Mouse (Mus musculus) neutrophil, adult 5-6 weeks (primary cell): Measurements from ENCODE around the gene Ntm. TPM values are rescaled to one million over a fixed set of nuclear protein-coding genes. Genes with fewer than 3 reads are reported as not detected.

Experiments
- ATAC-seq: fragments of 151-379, 151-347 bp; 2 replicates; pipeline ENCODE4 v1.8.0; 2017; ENCODE audit warnings: mild to moderate bottlenecking, moderate TSS enrichment; ENCODE audit not compliant: insufficient number of reproducible peaks, poor library complexity, low FRiP score, severe bottlenecking; ENCODE audit errors: extremely low read depth
- total RNA-seq: library from RNA; stranded (forward); fragments of 200-1000 nt; gene quantifications from 2 replicates; pipeline ENCODE4 v1.2.3, GENCODE M21; 2017

The Ntm gene
- total RNA-seq, 1 experiment from 2014 or later = not detected

GRCm38 (mm10) chr9:29075924-29076577 is 886.9 kb downstream of the Ntm start:
- ATAC-seq = no peak

GRCm38 (mm10) chr9:29075243-29075642 is 887.7 kb downstream of the Ntm start:
- ATAC-seq = no peak

- no peak for ATAC-seq
These were observed 888.4 kb downstream of the Ntm start for GRCm38 (mm10) chr9:29074494-29074893.

- ATAC-seq = no peak
These were observed 890.9 kb downstream of the Ntm start for GRCm38 (mm10) chr9:29071997-29072396.

- ATAC-seq = no peak
These were observed 895.4 kb downstream of the Ntm start for GRCm38 (mm10) chr9:29067572-29067971.

- no peak for ATAC-seq
These were observed 902.6 kb downstream of the Ntm start for GRCm38 (mm10) chr9:29060293-29060692.

- ATAC-seq = no peak
These were observed 904.1 kb downstream of the Ntm start for GRCm38 (mm10) chr9:29058811-29059210.

- ATAC-seq = no peak
These were observed 907.3 kb downstream of the Ntm start for GRCm38 (mm10) chr9:29055637-29056036.

- ATAC-seq = no peak
These were observed 926.5 kb downstream of the Ntm start for GRCm38 (mm10) chr9:29036466-29036865.

- no peak for ATAC-seq
These were observed 926.9 kb downstream of the Ntm start for GRCm38 (mm10) chr9:29036058-29036457.

- ATAC-seq = no peak
These were observed 936.5 kb downstream of the Ntm start for GRCm38 (mm10) chr9:29026410-29026809.

- ATAC-seq = no peak
These were observed 937.3 kb downstream of the Ntm start for GRCm38 (mm10) chr9:29025603-29026002.

GRCm38 (mm10) chr9:29025104-29025503 is 937.8 kb downstream of the Ntm start:
- ATAC-seq = no peak

GRCm38 (mm10) chr9:29016879-29017278 is 946.1 kb downstream of the Ntm start:
- ATAC-seq = no peak

- no peak for ATAC-seq
These were observed 949.1 kb downstream of the Ntm start for GRCm38 (mm10) chr9:29013881-29014280.

GRCm38 (mm10) chr9:29012541-29012940 is 950.4 kb downstream of the Ntm start:
- ATAC-seq = no peak

- ATAC-seq = no peak
These were observed 951.5 kb downstream of the Ntm start for GRCm38 (mm10) chr9:29011476-29011875.

GRCm38 (mm10) chr9:29004534-29004933 is 958.4 kb downstream of the Ntm start:
- no peak for ATAC-seq

- no peak for ATAC-seq
These were observed 963.0 kb downstream of the Ntm start for GRCm38 (mm10) chr9:28999951-29000351.

- ATAC-seq = no peak
These were observed 985.7 kb downstream of the Ntm start for GRCm38 (mm10) chr9:28977275-28977674.

- ATAC-seq = no peak
These were observed 993.5 kb downstream of the Ntm start for GRCm38 (mm10) chr9:28969455-28969854.
